Mouse (Mus musculus) CH12.LX (cell line): ENCODE data around the gene Eef1akmt1. TPM values are rescaled to one million over a fixed set of nuclear protein-coding genes. Genes with fewer than 3 reads are reported as not detected.

Source experiments
- DNase-seq: peaks from one replicate; pipeline ENCODE4 v3.0.0-alpha.2; 2013; ENCODE audit errors: extremely low read depth
- H3K27ac ChIP-seq: 2 replicates; pipeline ENCODE4 v1.5.1; 2012; ENCODE audit warnings: low read depth, mild to moderate bottlenecking, control low read depth, moderate library complexity; ENCODE audit not compliant: insufficient read depth
- H3K27me3 ChIP-seq: replicated peaks from 2 replicates; pipeline ENCODE3; 2012; ENCODE audit warnings: inconsistent platforms
- H3K36me3 ChIP-seq, 2 experiments: replicated peaks in 1 of 2; 2 replicates each; pipeline versions ENCODE3 to v1.6.1; 2012; ENCODE audit warnings: inconsistent platforms in 1 of 2, low read length in 1 of 2, mild to moderate bottlenecking in 1 of 2, mixed read lengths in 1 of 2, moderate library complexity in 1 of 2; ENCODE audit not compliant: control insufficient read depth in 1 of 2, insufficient read depth in 1 of 2
- H3K4me1 ChIP-seq, 2 experiments: 2 replicates each; pipeline ENCODE4 v1.6.1; 2012; ENCODE audit warnings: inconsistent platforms in 1 of 2, moderate library complexity in 1 of 2; ENCODE audit not compliant: insufficient read depth in 2 of 2, control insufficient read depth in 1 of 2
- H3K4me2 ChIP-seq: 2 replicates; pipeline ENCODE4 v1.6.1; 2012; ENCODE audit warnings: low read depth, mild to moderate bottlenecking, control low read depth; ENCODE audit not compliant: poor library complexity, insufficient read depth, severe bottlenecking
- H3K4me3 ChIP-seq, 3 experiments: fragments of 150-350 bp in 1 of 3; sonication (generic) in 1 of 3; replicated peaks in 1 of 3; 2 replicates each; pipeline versions ENCODE3 to v1.5.1; 2011 to 2012; ENCODE audit warnings: low read depth in 2 of 3, low read length in 2 of 3, mild to moderate bottlenecking in 2 of 3, moderate library complexity in 2 of 3, control low read depth in 1 of 3, improper control_type of control experiment in 1 of 3, inconsistent platforms in 1 of 3, mixed read lengths in 1 of 3; ENCODE audit not compliant: poor library complexity in 1 of 3
- H3K79me2 ChIP-seq: replicated peaks from 2 replicates; pipeline ENCODE4 v1.6.1; 2012; ENCODE audit warnings: mild to moderate bottlenecking, moderate library complexity; ENCODE audit not compliant: control insufficient read depth, poor library complexity, insufficient read depth, severe bottlenecking; ENCODE audit errors: extremely low read depth
- H3K9ac ChIP-seq: 2 replicates; pipeline ENCODE4 v1.6.1; 2012; ENCODE audit warnings: low read depth, mild to moderate bottlenecking, control low read depth, moderate library complexity; ENCODE audit not compliant: insufficient read depth
- H3K9me3 ChIP-seq: replicated peaks from 2 replicates; pipeline ENCODE3; 2012; ENCODE audit warnings: low read length, inconsistent platforms, mixed read lengths
- BHLHE40 ChIP-seq: IDR thresholded peaks from 2 replicates; pipeline ENCODE4 v1.6.1; 2011; ENCODE audit warnings: mild to moderate bottlenecking, low read depth, low read length, improper control_type of control experiment
- CHD1 ChIP-seq: IDR thresholded peaks from 2 replicates; pipeline ENCODE4 v1.6.1; 2012; ENCODE audit warnings: low read depth, low read length, improper control_type of control experiment, inconsistent platforms
- CTCF ChIP-seq, 2 experiments: IDR thresholded peaks in 1 of 2; conservative IDR thresholded peaks in 1 of 2; 2 replicates each; pipeline ENCODE4 v1.5.1; 2011 to 2012; ENCODE audit warnings: low read depth in 2 of 2, low read length in 2 of 2, improper control_type of control experiment in 1 of 2, inconsistent platforms in 1 of 2, mild to moderate bottlenecking in 1 of 2, moderate library complexity in 1 of 2
- E2F4 ChIP-seq: IDR thresholded peaks from 2 replicates; pipeline ENCODE4 v1.6.1; 2011; ENCODE audit warnings: low read depth, low read length, improper control_type of control experiment; ENCODE audit not compliant: insufficient replicate concordance
- GABPA ChIP-seq: IDR thresholded peaks from 2 replicates; pipeline ENCODE4 v1.6.1; 2012; ENCODE audit warnings: low read depth, low read length, improper control_type of control experiment, inconsistent platforms; ENCODE audit not compliant: insufficient replicate concordance
- MAX ChIP-seq: IDR thresholded peaks from 2 replicates; pipeline ENCODE4 v1.6.1; 2011; ENCODE audit warnings: low read length, improper control_type of control experiment
- MAZ ChIP-seq: IDR thresholded peaks from 2 replicates; pipeline ENCODE4 v1.6.1; 2012; ENCODE audit warnings: low read depth, mild to moderate bottlenecking, inconsistent platforms, low read length, improper control_type of control experiment, moderate library complexity
- MYC ChIP-seq: IDR thresholded peaks from 2 replicates; pipeline ENCODE4 v1.6.1; 2011; ENCODE audit warnings: low read depth, mild to moderate bottlenecking, improper control_type of control experiment, low read length
- NELFE ChIP-seq: IDR thresholded peaks from 2 replicates; pipeline ENCODE4 v1.6.1; 2011; ENCODE audit warnings: low read depth, low read length, improper control_type of control experiment
- PAX5 ChIP-seq: IDR thresholded peaks from 2 replicates; pipeline ENCODE4 v1.6.1; 2012; ENCODE audit warnings: low read length, inconsistent platforms, mixed read lengths
- POLR2A ChIP-seq: IDR thresholded peaks from 2 replicates; pipeline ENCODE4 v1.6.1; 2011; ENCODE audit warnings: low read depth, mild to moderate bottlenecking, improper control_type of control experiment, low read length
- POLR2AphosphoS2 ChIP-seq: IDR thresholded peaks from 2 replicates; pipeline ENCODE4 v1.6.1; 2011; ENCODE audit warnings: low read depth, low read length, improper control_type of control experiment
- RCOR1 ChIP-seq: conservative IDR thresholded peaks from 2 replicates; pipeline ENCODE4 v1.6.1; 2012; ENCODE audit warnings: low read depth, mild to moderate bottlenecking, inconsistent platforms, low read length, improper control_type of control experiment
- SIN3A ChIP-seq: IDR thresholded peaks from 2 replicates; pipeline ENCODE4 v1.6.1; 2012; ENCODE audit warnings: low read length, improper control_type of control experiment, inconsistent platforms
- SMC3 ChIP-seq: IDR thresholded peaks from 2 replicates; pipeline ENCODE4 v1.6.1; 2011; ENCODE audit warnings: low read depth, low read length, improper control_type of control experiment
- USF1 ChIP-seq: IDR thresholded peaks from 2 replicates; pipeline ENCODE4 v1.6.1; 2014; ENCODE audit warnings: low read depth, mild to moderate bottlenecking, inconsistent platforms, low read length, improper control_type of control experiment
- ZC3H11A ChIP-seq: IDR thresholded peaks from 2 replicates; pipeline ENCODE4 v1.6.1; 2012; ENCODE audit warnings: low read depth, mild to moderate bottlenecking, inconsistent platforms, low read length, improper control_type of control experiment
- ZMIZ1 ChIP-seq: IDR thresholded peaks from 2 replicates; pipeline ENCODE4 v1.6.1; 2012; ENCODE audit warnings: low read depth, mild to moderate bottlenecking, inconsistent platforms, low read length, improper control_type of control experiment
- dilution Hi-C: fragments of 300-500 bp; cut with MboI; formaldehyde crosslinking; loops from 2 replicates; pipeline ENCODE4 v1.14.3; 2020; ENCODE audit warnings: low sequenced_read_pairs; ENCODE audit not compliant: extremely low pct_unique_long_range_greater_than_20kb, extremely low pct_ligation_motif_present
- in situ Hi-C: fragments of 300-500 bp; cut with MboI; formaldehyde crosslinking; loops from 3 replicates; pipeline ENCODE4 v1.14.3; 2019; ENCODE audit warnings: low sequenced_read_pairs, low pct_ligation_motif_present, low pct_unique_long_range_greater_than_20kb, mixed read lengths
- polyA plus RNA-seq: library from polyadenylated mRNA; unstranded; fragments of >175 nt; gene quantifications from 2 replicates; pipeline ENCODE4 v1.2.1, GENCODE M21; 2012; ENCODE audit warnings: low read depth; ENCODE audit not compliant: insufficient read length
- total RNA-seq, 2 experiments: library from RNA; depleted of rRNA; stranded (reverse); fragments of 300-350 nt in 1 of 2; fragments of >200 nt in 1 of 2; gene quantifications; 2 replicates each; pipeline ENCODE4 v1.2.3; 2012 to 2014

The Eef1akmt1 gene
- total and polyA plus RNA-seq, 3 experiments = 52.2 to 105 (median 74.5) TPM

GRCm38 (mm10) chr14:57546131-57546530, 25.3 kb downstream of the Eef1akmt1 start:
- in situ Hi-C loops (no loop called here), dilution Hi-C loops (no loop called here)
- H3K9ac ChIP-seq = no peak overlapping the region

GRCm38 (mm10) chr14:57545526-57545925, 25.9 kb downstream of the Eef1akmt1 start:
- in situ Hi-C loops (no loop called here), dilution Hi-C loops (no loop called here)
- Histone ChIP-seq H3K27me3 (no peaks in the 10 kb centered on the region), H3K79me2 (no peaks in the 10 kb centered on the region), H3K4me1 (peaks cover 0 to 13% of the 10 kb centered on the region in 2 experiments; a peak in 2 of 4 replicates), H3K9ac (no peak overlapping the region), H3K4me3 (no peak overlapping the region), H3K9me3 (no peaks in the 10 kb centered on the region), H3K27ac (no peak overlapping the region), H3K4me2 (no peak overlapping the region), H3K36me3 (peaks cover 15 to 33% of the 10 kb centered on the region in 2 experiments)
- no peak for DNase-seq
- TF ChIP-seq MAZ (no peak), GABPA (no peak), SMC3 (no peak), ZC3H11A (no peak), PAX5 (no peak), MAX (no peak), RCOR1 (no peak)

More at GRCm38 (mm10) chr14:57546131-57546530, 25.3 kb downstream of the Eef1akmt1 start:
- no peaks in the 10 kb centered on the region for H3K9me3 ChIP-seq
- TF ChIP-seq MYC (no peak), SMC3 (no peak), RCOR1 (no peak), CTCF (conservative IDR thresholded peaks at IDR 0.05 in 1 of 2, IDR thresholded peaks at IDR 0.05 in 1 of 2; ENCODE audit: low read depth in 2 of 2, low read length in 2 of 2) (no peak), USF1 (no peak), BHLHE40 (no peak), POLR2A (no peak), E2F4 (no peak), ZMIZ1 (no peak), NELFE (no peak), GABPA (no peak), SIN3A (no peak), PAX5 (no peak), CHD1 (no peak), POLR2AphosphoS2 (no peak), MAZ (no peak)
- no peak overlapping the region for H3K27ac ChIP-seq
- H3K4me3 ChIP-seq = no peak overlapping the region
- DNase-seq = no peak
- no peaks in the 10 kb centered on the region for H3K79me2 ChIP-seq
- peaks cover 0 to 13% of the 10 kb centered on the region in 2 experiments; a peak in 2 of 4 replicates for H3K4me1 ChIP-seq
- H3K4me2 ChIP-seq = no peak overlapping the region
- no peaks in the 10 kb centered on the region for H3K27me3 ChIP-seq
- H3K36me3 ChIP-seq = peaks cover 15 to 38% of the 10 kb centered on the region in 2 experiments
